Mouse (Mus musculus): ENCODE measurements around the gene Asic2. TPM values are rescaled to one million over a fixed set of nuclear protein-coding genes. Genes with fewer than 3 reads are reported as not detected.
A peak's percentile ranks its signal among the peaks of the same experiment; 100 is the strongest.
"Not testable (repeated sequence)": the region's sequence is repeated elsewhere in the genome, so short reads cannot be mapped to it uniquely, and the experiment has no call there.

Asic2 gene
- polyA plus RNA-seq, 1 experiment, result 54.8 TPM

DNA sequence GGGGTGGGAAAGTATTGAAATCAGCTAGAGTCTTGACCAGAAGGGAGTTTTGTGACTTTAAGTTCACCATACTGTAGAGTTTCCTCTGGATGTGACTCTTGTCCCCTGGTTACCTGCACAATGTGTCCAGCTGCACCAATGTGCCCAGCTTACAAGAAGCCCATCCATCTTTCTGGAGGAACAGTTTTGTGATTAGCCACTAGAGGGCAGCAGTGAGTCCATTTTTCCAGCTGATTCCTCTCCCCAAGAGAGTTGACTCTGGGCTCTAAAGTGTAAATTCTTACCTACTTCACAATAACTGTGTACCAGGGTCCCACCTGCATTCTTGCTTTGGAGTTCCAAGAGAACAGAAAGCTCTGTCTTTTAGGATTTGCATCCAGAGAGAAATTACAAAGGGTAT is 593.4 kb downstream of the Asic2 start:
- peak; percentile 10 to 84 for DNase-seq (ENCODE audit: extremely low spot score in 1 of 2, low spot score in 1 of 2)

DNA sequence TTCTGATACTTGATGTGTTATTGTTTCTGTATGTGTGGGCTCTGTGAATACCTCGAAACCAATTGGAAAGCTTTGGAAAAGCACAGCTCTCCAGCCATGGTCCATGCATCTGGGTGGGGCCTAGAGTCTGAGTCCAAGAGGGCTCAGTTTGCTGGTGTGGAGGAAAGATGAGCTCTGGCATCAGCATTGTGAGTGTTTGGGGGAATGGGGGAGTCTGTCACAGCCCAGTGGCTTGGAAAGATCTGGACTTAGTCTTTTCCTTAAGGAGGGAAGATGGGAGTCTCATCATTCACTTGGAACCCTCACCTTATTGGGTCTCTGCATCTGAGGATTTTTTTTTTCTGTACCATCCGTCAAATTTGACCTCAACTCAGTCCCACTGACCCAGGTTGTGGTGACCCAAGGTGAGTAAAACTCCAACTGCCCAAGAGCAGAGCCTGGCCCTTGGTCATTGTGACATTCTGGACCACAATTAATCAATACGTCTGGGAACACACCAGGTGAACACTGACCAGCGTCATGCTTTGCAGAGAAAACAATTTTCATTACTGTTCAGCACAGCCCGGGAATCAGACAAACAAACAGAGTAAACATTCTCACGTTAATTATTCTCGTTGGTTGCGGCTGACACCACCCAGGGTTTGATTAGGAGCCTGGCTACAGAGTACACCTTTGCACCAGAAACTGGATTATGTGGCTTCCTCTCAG is 594.1 kb downstream of the Asic2 start:
- DNase-seq (ENCODE audit: extremely low spot score in 1 of 2, low spot score in 1 of 2), result no peak

- no peak for DNase-seq (ENCODE audit: extremely low spot score in 1 of 2, low spot score in 1 of 2)
Observed at GRCm38 (mm10) chr11:81371545-81371944, 596.7 kb downstream of the Asic2 start.

- DNase-seq (ENCODE audit: extremely low spot score in 1 of 2, low spot score in 1 of 2), result no peak
Observed at GRCm38 (mm10) chr11:81370426-81370810, 597.8 kb downstream of the Asic2 start.

GRCm38 (mm10) chr11:81369497-81370425 is 598.5 kb downstream of the Asic2 start:
- no peak for DNase-seq (ENCODE audit: extremely low spot score in 1 of 2, low spot score in 1 of 2)

DNA sequence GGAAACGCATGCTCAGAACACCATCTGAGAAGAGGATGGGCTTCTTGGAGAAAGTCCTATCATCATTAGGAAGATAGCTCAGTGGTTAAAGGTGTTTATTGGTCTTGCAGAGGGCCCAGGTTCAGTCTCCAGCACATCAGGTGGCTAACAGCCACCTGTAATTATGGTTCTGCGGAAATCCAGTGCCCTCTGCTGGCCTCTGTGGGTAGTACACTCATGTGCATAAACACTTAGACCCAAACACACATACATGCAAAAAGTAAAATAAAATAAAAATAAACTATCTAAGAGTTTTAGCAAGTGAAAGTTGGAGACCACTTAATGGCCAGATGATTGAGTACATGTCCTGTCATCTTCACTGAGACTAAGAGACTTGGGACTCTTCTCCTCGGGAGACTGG is 603.8 kb downstream of the Asic2 start:
- DNase-seq (ENCODE audit: extremely low spot score in 1 of 2, low spot score in 1 of 2), result no peak

DNA sequence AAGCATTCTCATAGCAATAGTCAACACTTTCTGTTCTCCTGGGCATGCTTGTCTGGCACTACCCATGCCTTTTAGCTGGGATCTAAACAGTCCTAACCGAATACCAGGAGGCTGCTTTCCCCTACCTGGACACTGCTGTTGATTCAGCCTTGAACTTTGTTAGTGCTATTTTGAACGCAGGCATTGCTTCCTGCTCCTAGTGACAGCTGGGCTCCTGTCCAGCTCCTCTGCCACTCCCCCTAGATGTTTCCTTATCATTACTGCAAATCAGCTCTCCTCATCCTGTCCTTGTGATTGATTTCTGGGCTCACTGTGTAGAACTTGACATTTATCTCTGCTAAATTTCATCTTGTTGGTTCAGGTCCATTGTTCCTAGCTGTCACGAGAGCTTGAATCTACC is 605.8 kb downstream of the Asic2 start:
- DNase-seq (ENCODE audit: extremely low spot score in 1 of 2, low spot score in 1 of 2), result peak in 1 of 2 experiments; percentile 13

GRCm38 (mm10) chr11:81361040-81361439 is 607.2 kb downstream of the Asic2 start:
- DNase-seq (ENCODE audit: extremely low spot score in 1 of 2, low spot score in 1 of 2), result no peak

DNA sequence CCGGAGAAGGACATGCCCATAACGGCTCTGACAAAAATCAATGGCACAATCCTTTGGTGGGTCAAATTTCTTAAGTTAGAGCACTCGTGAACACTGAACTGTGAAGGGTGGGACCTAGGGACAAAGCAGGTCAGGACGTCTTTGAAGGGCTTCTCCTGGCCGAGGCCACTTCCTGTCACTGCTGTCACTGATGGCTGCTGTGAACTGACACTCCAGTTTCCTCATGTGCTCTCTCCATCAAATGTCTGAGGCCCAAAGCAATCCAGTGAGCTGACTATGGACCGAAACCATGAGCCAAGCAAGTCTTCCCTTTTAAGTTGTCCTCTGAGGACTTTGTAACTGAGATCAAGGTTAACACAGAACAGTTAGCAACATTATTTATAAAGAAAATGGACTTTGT is 617.8 kb downstream of the Asic2 start:
- DNase-seq (ENCODE audit: extremely low spot score in 1 of 2, low spot score in 1 of 2), result not testable (repeated sequence)

DNA sequence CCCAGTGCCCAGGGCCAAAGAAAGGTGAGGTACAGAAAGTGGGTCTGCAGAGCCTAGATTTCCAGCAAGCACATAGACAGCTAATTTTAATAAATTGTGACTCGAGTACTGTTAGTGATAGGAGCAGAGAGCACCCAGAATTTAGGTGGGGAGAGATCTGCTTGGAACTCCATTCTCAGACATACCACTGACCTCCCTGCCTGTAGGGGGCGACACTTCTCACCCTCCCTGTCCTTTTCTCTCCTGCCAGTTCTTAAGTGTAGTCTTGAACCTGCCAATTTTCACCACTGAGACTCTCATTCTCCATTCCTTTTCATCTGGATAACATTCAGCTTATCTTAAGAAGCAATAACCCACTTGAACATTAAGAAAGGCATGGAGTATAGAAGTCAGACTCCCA is 636.3 kb downstream of the Asic2 start:
- DNase-seq (ENCODE audit: extremely low spot score in 1 of 2, low spot score in 1 of 2), result no peak

GRCm38 (mm10) chr11:81330982-81331381 is 637.3 kb downstream of the Asic2 start:
- no peak for DNase-seq (ENCODE audit: extremely low spot score in 1 of 2, low spot score in 1 of 2)

GRCm38 (mm10) chr11:81328088-81328487 is 640.2 kb downstream of the Asic2 start:
- DNase-seq (ENCODE audit: extremely low spot score in 1 of 2, low spot score in 1 of 2), result peak in 1 of 2 experiments; percentile 30

DNA sequence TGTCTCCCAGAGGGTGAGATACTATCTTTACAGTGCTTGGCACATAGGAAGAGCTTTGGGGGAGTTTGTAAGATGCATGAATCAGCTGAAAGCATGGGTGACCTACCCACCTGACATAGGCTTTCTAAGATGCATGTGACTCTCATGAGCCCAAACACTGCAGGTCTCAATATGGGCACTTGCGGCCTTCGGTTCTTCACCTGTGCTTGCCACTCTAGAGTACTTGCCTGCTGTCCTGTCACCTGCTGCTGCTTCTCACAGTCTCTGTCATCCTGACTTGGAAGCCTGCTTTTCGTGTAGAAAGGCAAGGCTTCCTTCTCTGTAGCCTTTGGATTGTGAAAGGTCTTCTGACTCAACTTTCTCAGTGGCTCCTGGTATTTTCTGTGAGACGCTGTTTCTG is 645.1 kb downstream of the Asic2 start:
- DNase-seq (ENCODE audit: extremely low spot score in 1 of 2, low spot score in 1 of 2), result peak in 1 of 2 experiments; percentile 17

DNA sequence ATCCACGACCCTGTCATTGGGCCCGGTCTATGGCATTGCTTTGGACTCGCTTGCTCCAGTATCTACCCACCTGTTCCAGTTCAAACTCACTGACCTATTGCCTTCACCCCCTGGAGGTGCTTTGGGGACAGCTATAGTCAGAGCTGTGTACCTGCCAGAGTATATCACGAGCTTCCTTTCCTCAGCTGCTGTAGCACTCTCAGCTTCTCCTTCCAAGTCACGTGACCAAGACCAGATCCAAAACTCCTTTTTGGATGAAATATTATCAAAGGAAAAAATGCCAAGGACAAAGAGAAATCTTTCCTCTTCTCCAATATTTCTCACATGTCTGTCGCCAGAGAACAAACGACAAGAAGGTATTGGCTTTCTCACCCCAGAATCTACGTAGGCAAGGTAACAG is 645.8 kb downstream of the Asic2 start:
- DNase-seq (ENCODE audit: extremely low spot score in 1 of 2, low spot score in 1 of 2), result peak in 1 of 2 experiments; percentile 37

GRCm38 (mm10) chr11:81290041-81290440 is 678.2 kb downstream of the Asic2 start:
- no peak for DNase-seq (ENCODE audit: extremely low spot score in 1 of 2, low spot score in 1 of 2)

GRCm38 (mm10) chr11:81283185-81283584 is 685.1 kb downstream of the Asic2 start:
- no peak for DNase-seq (ENCODE audit: extremely low spot score in 1 of 2, low spot score in 1 of 2)

DNA sequence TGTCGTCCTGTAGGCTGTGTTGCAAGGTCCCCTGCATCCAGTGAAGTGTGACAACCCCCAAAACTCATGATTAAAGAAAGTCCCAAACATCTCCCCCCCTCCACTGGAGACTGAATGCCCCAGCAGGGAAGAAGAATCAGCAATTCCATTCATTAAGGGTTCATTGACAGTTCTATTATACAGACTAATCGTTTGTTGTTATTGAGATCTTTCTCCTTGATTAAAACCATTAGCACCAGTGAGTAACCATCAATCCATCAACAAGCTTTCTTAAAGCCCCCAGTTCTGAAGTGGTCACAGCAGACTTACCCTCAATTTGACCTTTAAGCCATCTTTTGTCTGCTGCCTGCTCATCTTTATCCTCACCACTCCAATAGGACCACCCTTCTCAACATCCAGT is 688.2 kb downstream of the Asic2 start:
- DNase-seq (ENCODE audit: extremely low spot score in 1 of 2, low spot score in 1 of 2), result no peak

DNA sequence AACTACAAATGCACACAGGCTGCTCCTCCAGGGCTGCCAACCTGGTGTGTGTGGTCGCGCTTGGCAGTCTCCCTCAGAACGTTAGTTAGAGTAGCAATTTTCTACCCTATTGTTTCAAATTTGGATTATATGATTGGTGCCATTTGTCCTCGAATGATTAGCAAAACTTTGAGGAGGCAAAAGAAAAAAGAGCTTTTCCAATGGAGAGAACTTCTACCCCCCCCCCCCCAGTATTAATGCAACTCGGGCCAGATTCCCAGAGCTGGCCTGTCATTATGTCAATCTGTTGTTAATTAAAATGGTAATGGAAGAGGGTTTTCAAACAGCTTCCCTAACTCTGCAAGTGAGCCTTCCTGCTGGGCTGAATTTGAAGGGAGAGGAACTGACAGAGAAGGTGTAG is 690.9 kb downstream of the Asic2 start:
- DNase-seq (ENCODE audit: extremely low spot score in 1 of 2, low spot score in 1 of 2), result no peak

GRCm38 (mm10) chr11:81272677-81273418 is 695.4 kb downstream of the Asic2 start:
- no peak for DNase-seq (ENCODE audit: extremely low spot score in 1 of 2, low spot score in 1 of 2)

DNA sequence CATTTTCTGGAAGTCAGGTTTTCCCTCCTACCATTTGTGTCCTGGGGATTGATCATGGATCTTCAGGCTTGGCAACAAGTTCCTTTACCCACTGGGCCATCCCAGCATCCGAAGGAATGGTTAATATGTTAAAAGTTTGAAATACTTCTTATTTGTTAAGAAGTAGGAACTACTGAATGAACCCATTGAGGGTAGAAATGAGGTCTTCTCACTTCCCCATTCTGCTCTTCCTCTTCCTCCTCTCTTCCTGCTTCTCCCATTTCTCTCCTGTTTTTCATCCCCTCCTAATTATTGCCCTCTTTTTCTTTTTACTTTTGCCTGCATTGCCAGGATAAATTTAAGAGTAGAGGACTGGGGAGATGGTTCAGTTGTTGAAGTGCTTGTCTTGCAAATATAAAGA is 696.8 kb downstream of the Asic2 start:
- DNase-seq (ENCODE audit: extremely low spot score in 1 of 2, low spot score in 1 of 2), result no peak

DNA sequence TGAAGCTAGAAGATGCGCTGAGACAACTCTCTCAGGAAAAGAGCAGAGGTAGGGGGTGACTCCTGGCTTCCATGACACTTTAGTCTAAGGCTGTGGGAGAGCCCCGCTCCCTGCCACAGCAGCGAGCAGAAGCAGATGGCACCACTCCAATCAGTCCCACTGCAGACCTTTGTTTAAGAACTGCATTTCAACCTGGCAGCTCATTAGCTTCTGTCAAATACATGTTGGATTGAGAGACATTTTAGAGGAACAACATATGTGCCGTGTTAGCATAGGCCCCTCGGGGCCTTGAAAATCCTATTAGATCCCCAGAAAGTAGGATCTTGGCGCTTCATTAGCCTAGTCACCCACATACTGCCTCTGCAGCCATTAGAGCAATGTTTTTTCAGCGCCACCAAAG is 697.7 kb downstream of the Asic2 start:
- DNase-seq (ENCODE audit: extremely low spot score in 1 of 2, low spot score in 1 of 2), result no peak

Measured in frontal cortex, adult 2 months (tissue).